Mouse (Mus musculus): Measurements from ENCODE around the gene Meaf6.

- no peak for TF ChIP-seq CTCF (IDR thresholded peaks at IDR 0.05)
- no peak for TF ChIP-seq EP300 (IDR thresholded peaks at IDR 0.05)
Measured at GRCm38 (mm10) chr4:125138321-125138720, 53.4 kb downstream of the Meaf6 start.
